Mouse (Mus musculus) kidney, adult 2 months (tissue): ENCODE measurements around the gene Ppfia2. TPM values are rescaled to one million over a fixed set of nuclear protein-coding genes. Genes with fewer than 3 reads are reported as not detected.

Source experiments
- DNase-seq: peaks from one replicate; pipeline ENCODE4 v3.0.0; 2021
- H3K27ac ChIP-seq: fragments of 200-500 bp; 2 replicates; pipeline ENCODE4 v1.5.1; 2012; ENCODE audit warnings: low read depth, low read length, control low read depth, inconsistent platforms; ENCODE audit not compliant: insufficient read depth
- H3K27me3 ChIP-seq: fragments of 200-500 bp; replicated peaks from 2 replicates; pipeline ENCODE4 v1.6.1; 2012; ENCODE audit warnings: mild to moderate bottlenecking, moderate library complexity, low read length, inconsistent platforms; ENCODE audit not compliant: control insufficient read depth, insufficient read depth
- H3K36me3 ChIP-seq: fragments of 200-500 bp; 2 replicates; pipeline ENCODE4 v1.6.1; 2012; ENCODE audit warnings: mild to moderate bottlenecking, moderate library complexity, low read length, inconsistent platforms; ENCODE audit not compliant: control insufficient read depth, insufficient read depth
- H3K4me1 ChIP-seq: fragments of 200-500 bp; 2 replicates; pipeline ENCODE4 v1.6.1; 2011; ENCODE audit warnings: low read length; ENCODE audit not compliant: control insufficient read depth, insufficient read depth
- H3K4me3 ChIP-seq: fragments of 200-500 bp; 2 replicates; pipeline ENCODE4 v1.5.1; 2011; ENCODE audit warnings: mild to moderate bottlenecking, low read depth, low read length, control low read depth; ENCODE audit not compliant: insufficient read depth
- CTCF ChIP-seq: fragments of 200-500 bp; conservative IDR thresholded peaks from 2 replicates; pipeline ENCODE4 v1.5.1; 2011; ENCODE audit warnings: low read depth, mild to moderate bottlenecking, control low read depth, low read length, moderate library complexity, mixed read lengths; ENCODE audit not compliant: insufficient read depth, insufficient read length
- POLR2A ChIP-seq: fragments of 200-500 bp; IDR thresholded peaks from one replicate; pipeline ENCODE4 v1.6.1; 2011; ENCODE audit warnings: low read depth, low read length, control low read depth
- WGBS: fragments of 180-500 bp; shearing (Covaris S2); methylation state at CpG from one replicate; pipeline ENCODE4 v1.1.7; 2018; 5-methylcytosine and 5-hydroxymethylcytosine counted together
- polyA plus RNA-seq: library from polyadenylated mRNA; depleted of rRNA; stranded (reverse); fragments of >200 nt; gene quantifications from 2 replicates; pipeline ENCODE4 v1.2.3, GENCODE M21; 2012

Gene Ppfia2
- polyA plus RNA-seq, 1 experiment = 0.09 TPM

DNA sequence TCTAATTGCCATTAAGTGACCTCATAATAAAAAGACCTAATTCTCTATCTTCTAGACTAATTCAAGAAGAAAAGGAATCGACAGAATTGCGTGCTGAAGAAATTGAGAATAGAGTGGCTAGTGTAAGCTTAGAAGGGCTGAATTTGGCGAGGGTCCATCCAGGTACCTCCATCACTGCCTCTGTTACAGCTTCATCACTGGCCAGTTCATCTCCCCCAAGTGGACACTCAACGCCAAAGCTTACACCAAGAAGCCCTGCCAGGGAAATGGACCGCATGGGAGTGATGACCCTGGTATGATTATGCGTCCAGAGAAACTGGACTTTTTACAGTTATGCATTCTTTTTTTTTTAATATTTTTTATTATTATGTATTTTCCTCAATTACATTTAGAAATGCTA lies 388.0 kb downstream of the Ppfia2 start:
- 79% methylated on average over 6 of the region's 6 CpGs for WGBS
- Histone ChIP-seq H3K27me3 (no peaks in the 10 kb centered on the region), H3K4me1 (no peaks in the 10 kb centered on the region), H3K36me3 (no peaks in the 10 kb centered on the region), H3K27ac (no peak overlapping the region), H3K4me3 (no peak overlapping the region)
- DNase-seq = no peak
- TF ChIP-seq POLR2A (no peak), CTCF (no peak)

DNA sequence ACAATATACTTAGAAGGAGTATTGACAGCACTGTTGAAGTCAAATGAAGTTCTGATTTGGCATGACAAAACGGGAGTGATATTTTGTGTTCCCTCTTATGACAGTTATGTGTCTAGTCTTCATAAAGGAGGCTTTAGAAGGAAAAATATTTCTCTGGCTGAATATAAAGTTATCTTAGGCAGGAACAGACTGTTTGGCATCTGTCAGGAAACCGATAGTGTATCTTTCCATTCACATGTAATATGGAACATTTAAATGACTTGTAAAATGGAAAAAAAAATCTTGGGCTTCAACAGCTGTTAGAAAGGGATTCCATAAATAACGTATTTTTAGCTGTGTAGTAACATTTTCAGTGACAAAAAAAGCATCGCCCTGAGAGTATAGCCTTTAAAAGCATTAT lies 400.1 kb downstream of the Ppfia2 start:
- Histone ChIP-seq H3K4me1 (no peaks in the 10 kb centered on the region), H3K27ac (no peak overlapping the region), H3K36me3 (no peaks in the 10 kb centered on the region), H3K4me3 (no peak overlapping the region), H3K27me3 (no peaks in the 10 kb centered on the region)
- DNase-seq = no peak
- WGBS = 78% methylated on average over 4 of the region's 4 CpGs
- TF ChIP-seq POLR2A (no peak), CTCF (no peak)

DNA sequence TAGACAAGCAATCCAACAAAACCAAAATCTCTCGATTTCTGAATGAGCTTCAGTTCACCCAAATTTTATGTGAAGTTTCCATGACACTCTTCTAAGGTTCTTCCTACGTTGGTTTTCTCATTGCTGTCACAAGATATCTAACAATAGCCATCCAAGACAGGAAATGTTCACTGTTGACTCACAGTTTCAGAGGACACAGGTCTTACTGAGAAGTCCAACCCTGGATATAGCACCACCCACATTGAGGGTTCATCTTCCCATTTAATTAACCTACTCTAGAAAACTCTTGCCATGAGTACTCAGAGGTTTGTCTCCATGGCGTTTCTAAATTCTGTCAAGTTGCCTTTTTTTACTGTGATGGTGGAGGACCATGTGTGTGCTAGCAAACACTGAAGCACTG lies 401.7 kb downstream of the Ppfia2 start:
- WGBS = 68% methylated on average over 3 of the region's 3 CpGs
- H3K4me1 ChIP-seq = no peaks in the 10 kb centered on the region
- TF ChIP-seq POLR2A (no peak), CTCF (no peak)
- H3K27ac ChIP-seq = no peak overlapping the region
- no peaks in the 10 kb centered on the region for H3K27me3 ChIP-seq
- no peak overlapping the region for H3K4me3 ChIP-seq
- no peaks in the 10 kb centered on the region for H3K36me3 ChIP-seq
- no peak for DNase-seq

DNA sequence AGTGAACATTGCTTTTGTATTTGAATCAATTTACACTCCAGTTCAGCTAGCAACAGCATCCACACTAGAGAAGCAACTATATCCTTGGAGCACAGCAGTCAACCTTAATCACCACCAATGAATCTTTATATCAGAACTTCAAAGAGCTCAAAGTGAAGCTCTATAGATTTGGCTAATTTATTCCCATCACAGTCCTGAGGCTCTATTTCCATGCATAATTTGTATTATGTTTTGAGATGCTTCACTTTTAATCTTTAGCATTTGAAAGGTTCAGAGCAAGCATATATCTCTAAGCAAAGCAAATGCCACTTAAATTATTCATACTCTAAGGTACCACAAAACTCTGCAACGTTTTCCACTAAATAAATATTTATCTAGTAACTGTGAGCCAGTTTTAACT lies 402.6 kb downstream of the Ppfia2 start:
- Histone ChIP-seq H3K27me3 (no peaks in the 10 kb centered on the region), H3K4me3 (no peak overlapping the region), H3K27ac (no peak overlapping the region), H3K4me1 (no peaks in the 10 kb centered on the region), H3K36me3 (no peaks in the 10 kb centered on the region)
- no peak for TF ChIP-seq CTCF
- no peak for TF ChIP-seq POLR2A
- DNase-seq = no peak
- 13% methylated on average over 1 of the region's 1 CpGs for WGBS

DNA sequence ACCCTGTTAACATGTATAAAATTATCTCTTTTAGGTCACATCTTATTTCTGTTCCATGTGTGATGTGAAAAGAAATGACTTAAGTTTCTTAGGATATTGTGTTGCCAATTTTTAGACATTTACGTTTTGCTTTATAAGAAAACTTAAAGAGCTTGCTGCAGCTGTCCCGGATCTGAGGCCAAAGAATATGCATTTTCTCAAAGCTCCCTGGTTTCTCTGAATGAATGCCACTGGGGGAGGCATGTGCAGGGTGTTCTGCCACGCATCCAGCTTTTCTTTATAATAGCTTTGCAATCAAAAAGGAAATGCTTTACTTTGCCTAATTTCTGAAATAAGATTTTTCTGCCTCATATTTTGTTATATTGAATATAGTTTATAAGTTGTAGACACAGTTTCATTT lies 411.2 kb downstream of the Ppfia2 start:
- no peak overlapping the region for H3K4me3 ChIP-seq
- TF ChIP-seq CTCF (no peak), POLR2A (no peak)
- 65% methylated on average over 3 of the region's 3 CpGs for WGBS
- no peaks in the 10 kb centered on the region for H3K4me1 ChIP-seq
- H3K27me3 ChIP-seq = no peaks in the 10 kb centered on the region
- no peaks in the 10 kb centered on the region for H3K36me3 ChIP-seq
- no peak overlapping the region for H3K27ac ChIP-seq
- DNase-seq = no peak

DNA sequence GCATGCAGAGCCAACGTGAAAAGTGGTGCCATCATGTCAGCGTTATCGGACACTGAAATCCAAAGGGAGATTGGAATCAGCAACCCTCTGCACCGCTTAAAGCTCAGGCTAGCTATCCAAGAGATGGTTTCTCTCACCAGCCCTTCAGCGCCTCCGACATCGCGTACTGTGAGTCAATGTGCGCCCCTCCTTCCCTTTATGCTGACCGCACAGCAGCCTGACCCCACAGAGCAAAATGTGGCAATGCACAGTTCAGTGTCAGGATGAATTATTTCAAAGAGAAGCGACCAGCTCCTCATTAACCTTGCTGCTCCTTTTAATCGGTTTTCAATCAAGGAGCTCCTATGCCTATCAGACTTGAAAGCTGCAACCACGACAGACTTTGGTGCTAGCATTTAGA lies 426.2 kb downstream of the Ppfia2 start:
- Histone ChIP-seq H3K4me1 (no peaks in the 10 kb centered on the region), H3K27me3 (no peaks in the 10 kb centered on the region), H3K27ac (no peak overlapping the region), H3K36me3 (no peaks in the 10 kb centered on the region), H3K4me3 (no peak overlapping the region)
- no peak for DNase-seq
- TF ChIP-seq CTCF = no peak
- TF ChIP-seq POLR2A = no peak
- WGBS = 60% methylated on average over 13 of the region's 13 CpGs

DNA sequence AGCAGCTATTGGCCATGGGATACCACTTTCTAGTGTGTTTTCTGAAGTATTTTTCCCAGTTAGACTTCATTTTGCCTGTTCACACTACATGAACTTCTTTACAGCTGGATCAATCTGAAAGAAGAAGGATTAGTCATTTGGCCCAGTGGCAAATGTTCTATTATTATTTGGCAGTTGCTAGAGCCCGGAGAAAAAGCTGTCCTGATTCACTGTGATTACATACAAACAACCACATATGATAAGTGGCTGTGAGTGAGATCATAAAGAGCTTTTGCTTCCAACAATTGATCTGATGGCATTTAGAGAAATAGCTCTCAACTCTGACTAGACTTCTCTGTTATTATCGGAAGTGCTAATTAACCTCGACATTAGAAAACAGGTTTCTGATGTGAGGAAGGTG lies 440.0 kb downstream of the Ppfia2 start:
- Histone ChIP-seq H3K36me3 (no peaks in the 10 kb centered on the region), H3K4me3 (no peak overlapping the region), H3K27ac (no peak overlapping the region), H3K27me3 (no peaks in the 10 kb centered on the region), H3K4me1 (no peaks in the 10 kb centered on the region)
- TF ChIP-seq CTCF = no peak
- no peak for TF ChIP-seq POLR2A
- DNase-seq = no peak
- 84% methylated on average over 3 of the region's 3 CpGs for WGBS

DNA sequence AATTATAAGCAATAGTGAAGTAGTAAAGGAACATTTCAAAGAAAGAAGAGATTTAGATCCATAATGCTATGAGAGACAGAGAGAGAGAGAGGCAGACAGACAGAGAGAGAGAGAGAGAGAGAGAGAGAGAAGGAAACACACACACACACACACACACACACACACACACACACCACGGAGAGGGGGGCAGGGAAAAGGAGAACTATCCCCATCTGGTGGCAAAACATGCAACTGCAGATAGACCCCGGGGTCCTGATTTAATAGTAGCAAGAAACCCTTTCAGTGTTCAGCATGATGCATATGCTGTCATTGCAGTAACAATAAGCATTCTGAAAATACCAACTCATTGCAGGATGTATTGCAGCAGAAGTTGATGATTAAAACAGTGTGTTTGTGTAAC lies 442.9 kb downstream of the Ppfia2 start:
- H3K4me3 ChIP-seq = no peak overlapping the region
- 14% methylated on average over 2 of the region's 2 CpGs for WGBS
- DNase-seq = no peak
- no peak overlapping the region for H3K27ac ChIP-seq
- H3K36me3 ChIP-seq = no peaks in the 10 kb centered on the region
- no peak for TF ChIP-seq POLR2A
- TF ChIP-seq CTCF = peak; percentile 28; the same call in 1 of the 2 replicates
- no peaks in the 10 kb centered on the region for H3K27me3 ChIP-seq
- H3K4me1 ChIP-seq = no peaks in the 10 kb centered on the region
